Mouse (Mus musculus): ENCODE data around the gene Ube2s.
"Not testable (repeated sequence)": the region's sequence is repeated elsewhere in the genome, so short reads cannot be mapped to it uniquely, and the experiment has no call there.

Ube2s gene

GRCm38 (mm10) chr7:4812303-4813104 is at the start of gene Ube2s:
TSS of gene Ube2s (minus strand) at chr7:4812590.
- in situ Hi-C loops (cut with MboI, MseI) = loop anchor here (10.0 kb wide), 1 partner anchor 242 kb away; the partner anchor contains the start of gene Zfp580

- in situ Hi-C loops (cut with MboI, MseI) = not testable (repeated sequence)
Measured at GRCm38 (mm10) chr7:4860926-4861325, 48.5 kb upstream of the Ube2s start.

- in situ Hi-C loops (cut with MboI, MseI) = no loop called here
Measured at GRCm38 (mm10) chr7:4859418-4859978, 47.1 kb upstream of the Ube2s start.

GRCm38 (mm10) chr7:4857321-4857720 is 44.9 kb upstream of the Ube2s start:
- in situ Hi-C loops (cut with MboI, MseI) = no loop called here

- in situ Hi-C loops (cut with MboI, MseI) = no loop called here
Measured at GRCm38 (mm10) chr7:4856508-4856907, 44.1 kb upstream of the Ube2s start.

GRCm38 (mm10) chr7:4853613-4854012 is 41.2 kb upstream of the Ube2s start:
- in situ Hi-C loops (cut with MboI, MseI) = no loop called here

GRCm38 (mm10) chr7:4851315-4851688 is 38.9 kb upstream of the Ube2s start:
- in situ Hi-C loops (cut with MboI, MseI) = no loop called here

GRCm38 (mm10) chr7:4850621-4851314 is 38.4 kb upstream of the Ube2s start:
- in situ Hi-C loops (cut with MboI, MseI) = no loop called here

GRCm38 (mm10) chr7:4849372-4849771 is 37.0 kb upstream of the Ube2s start:
- in situ Hi-C loops (cut with MboI, MseI) = no loop called here

- in situ Hi-C loops (cut with MboI, MseI) = no loop called here
Measured at GRCm38 (mm10) chr7:4844917-4845309, 32.5 kb upstream of the Ube2s start.

GRCm38 (mm10) chr7:4844245-4844916 is 32.0 kb upstream of the Ube2s start, which contains the start of gene Shisa7:
TSS of gene Shisa7 (minus strand) at chr7:4844696.
- in situ Hi-C loops (cut with MboI, MseI) = no loop called here

- in situ Hi-C loops (cut with MboI, MseI) = no loop called here
Measured at GRCm38 (mm10) chr7:4843604-4844244, 31.3 kb upstream of the Ube2s start.

- in situ Hi-C loops (cut with MboI, MseI) = no loop called here
Measured at GRCm38 (mm10) chr7:4842634-4843131, 30.3 kb upstream of the Ube2s start.

GRCm38 (mm10) chr7:4842077-4842476 is 29.7 kb upstream of the Ube2s start:
- in situ Hi-C loops (cut with MboI, MseI) = no loop called here

GRCm38 (mm10) chr7:4837639-4838038 is 25.2 kb upstream of the Ube2s start:
- in situ Hi-C loops (cut with MboI, MseI) = no loop called here

- in situ Hi-C loops (cut with MboI, MseI) = no loop called here
Measured at GRCm38 (mm10) chr7:4836351-4836792, 24.0 kb upstream of the Ube2s start.

GRCm38 (mm10) chr7:4835631-4836327 is 23.4 kb upstream of the Ube2s start:
- in situ Hi-C loops (cut with MboI, MseI) = no loop called here

- in situ Hi-C loops (cut with MboI, MseI) = no loop called here
Measured at GRCm38 (mm10) chr7:4830476-4830875, 18.1 kb upstream of the Ube2s start.

GRCm38 (mm10) chr7:4825365-4825764 is 13.0 kb upstream of the Ube2s start:
- in situ Hi-C loops (cut with MboI, MseI) = loop anchor here (5.0 kb wide), 1 partner anchor 87 kb away; no protein-coding TSS in a partner anchor

- in situ Hi-C loops (cut with MboI, MseI) = no loop called here
Measured at GRCm38 (mm10) chr7:4822162-4822907, 9.9 kb upstream of the Ube2s start.
